Mouse (Mus musculus) small intestine, adult 10 weeks (tissue): Measurements from ENCODE around the gene Lyzl6. TPM values are rescaled to one million over a fixed set of nuclear protein-coding genes. Genes with fewer than 3 reads are reported as not detected.

ENCODE experiments used
- polyA plus RNA-seq: library from polyadenylated mRNA; stranded (reverse); fragments of 350-450 nt; fragmentation: Illumina TruSeq; extraction: RNeasy Lipid Tissue Mini Kit (QIAGEN cat#74804); gene quantifications from one replicate; pipeline ENCODE4 v1.2.3, GENCODE M21; 2014; ENCODE audit warnings: low replicate concordance

Lyzl6 gene
- polyA plus RNA-seq = not detected

GRCm38 (mm10) chr11:103638790-103639189 is at the start of gene Lyzl6:
Gene Lyzl6 (minus strand): TSS chr11:103638890.

GRCm38 (mm10) chr11:103649301-103649982 is 10.8 kb upstream of the Lyzl6 start, which contains the start of gene Rprml:
Gene Rprml (plus strand): TSS chr11:103649570.

GRCm38 (mm10) chr11:103621040-103621439 is 17.6 kb downstream of the Lyzl6 start, which contains the start of gene Gm884:
Gene Gm884 (minus strand): TSS chr11:103621140.

Other genes with a start within 250 kb of the Lyzl6 start
- gene Plekhm1, start 226.2 kb downstream of the Lyzl6 start, polyA plus RNA-seq = 1.1 TPM
- gene Lrrc37a, start 134.3 kb downstream of the Lyzl6 start, polyA plus RNA-seq = not detected
- gene Gm884, start 17.8 kb downstream of the Lyzl6 start, polyA plus RNA-seq = not detected
- gene Rprml, start 10.7 kb upstream of the Lyzl6 start, polyA plus RNA-seq = not detected
- gene Gosr2, start 59.0 kb upstream of the Lyzl6 start, polyA plus RNA-seq = 84.3 TPM
- gene Wnt9b, start 110.9 kb upstream of the Lyzl6 start, polyA plus RNA-seq = not detected
- 0.26 TPM for gene Wnt3, start 135.3 kb upstream of the Lyzl6 start, polyA plus RNA-seq